Comparison of ENCODE assay signal across 17 mouse cellular contexts in the genomic region with DNA sequence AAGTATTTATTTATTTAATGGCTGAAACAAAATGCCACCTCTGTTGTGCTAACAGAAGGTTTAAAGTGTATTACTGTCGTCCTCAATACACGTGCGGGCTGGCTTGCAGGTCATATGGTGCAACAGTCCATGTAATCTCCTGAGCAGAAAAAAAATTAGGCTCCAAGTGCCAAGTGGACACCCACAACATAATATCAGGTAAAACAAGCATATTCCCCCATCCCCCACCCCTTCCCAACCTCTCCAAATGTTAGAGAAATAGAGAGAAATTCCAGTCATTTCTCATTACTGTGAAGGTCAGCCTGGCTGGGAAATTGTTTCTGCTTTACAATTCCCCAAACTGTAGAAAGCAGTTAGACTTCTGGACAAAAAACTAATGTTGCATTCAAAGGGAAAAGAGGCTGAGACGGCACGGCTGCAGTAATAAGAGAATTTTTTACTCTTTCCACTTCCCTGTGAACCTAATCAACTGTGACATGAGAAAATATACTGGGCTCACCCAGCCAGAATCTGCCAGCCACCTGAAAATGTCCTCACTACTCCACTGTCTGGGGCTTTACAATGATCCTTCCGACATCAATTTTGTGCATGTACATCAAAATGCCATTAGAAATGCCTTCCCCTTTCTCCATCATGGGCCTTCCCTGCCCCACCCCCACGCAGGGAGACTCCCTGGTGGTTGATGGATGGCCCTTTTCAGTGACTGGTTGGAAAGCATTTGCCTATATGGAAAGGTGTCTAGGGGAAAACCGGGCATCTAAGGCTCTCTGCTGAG.
DNase-seq lines count a peak whose midpoint lies in the region; ATAC-seq lines count a peak whose summit lies in the region.
"Had no signal": no experiment of that assay in that cellular context is flagged by ENCODE, and none has a peak within 500 bp of the region (broad histone marks: within the 10 kb centered on the region; RNA-seq: fewer than 3 reads in every experiment).

No protein-coding gene starts in this region.

- no peak overlapping the region for H3K4me2 ChIP-seq in kidney, embryonic 15.5 days
- H3K4me2 ChIP-seq in hindbrain, embryonic 14.5 days (replicated peaks) = no peak overlapping the region
- H3K4me2 ChIP-seq in heart, embryonic 11.5 days = no peak overlapping the region
- H3K4me2 ChIP-seq: limb, embryonic 15.5 days had no signal

- H3K9me3 ChIP-seq in kidney, embryonic 15.5 days (replicated peaks) = no peaks in the 10 kb centered on the region
- no peaks in the 10 kb centered on the region for H3K9me3 ChIP-seq in hindbrain, embryonic 14.5 days (ENCODE audit: control insufficient read depth, low read length)
- H3K9me3 ChIP-seq in heart, embryonic 11.5 days (replicated peaks; ENCODE audit: control insufficient read depth, low read length) = no peaks in the 10 kb centered on the region
- H3K9me3 ChIP-seq: limb, embryonic 15.5 days had no signal

- no peak overlapping the region for H3K9ac ChIP-seq in kidney, embryonic 15.5 days
- H3K9ac ChIP-seq in hindbrain, embryonic 14.5 days = no peak overlapping the region
- no peak overlapping the region for H3K9ac ChIP-seq in heart, embryonic 11.5 days (ENCODE audit: low read depth, low read length)
- H3K9ac ChIP-seq: forebrain, postnatal 0 days; limb, embryonic 15.5 days had no signal

- H3K4me3 ChIP-seq in kidney, embryonic 15.5 days (replicated peaks) = no peak overlapping the region
- H3K4me3 ChIP-seq in hindbrain, embryonic 14.5 days (replicated peaks; ENCODE audit: low read length) = no peak overlapping the region
- no peak overlapping the region for H3K4me3 ChIP-seq in heart, embryonic 11.5 days (ENCODE audit: low read depth, low read length)
- H3K4me3 ChIP-seq: limb, embryonic 15.5 days had no signal

- H3K36me3 ChIP-seq in kidney, embryonic 15.5 days = no peaks in the 10 kb centered on the region
- no peaks in the 10 kb centered on the region for H3K36me3 ChIP-seq in hindbrain, embryonic 14.5 days (replicated peaks; ENCODE audit: control insufficient read depth, insufficient read depth)
- no peaks in the 10 kb centered on the region for H3K36me3 ChIP-seq in heart, embryonic 11.5 days (ENCODE audit: control insufficient read depth, insufficient read depth, low read length)
- H3K36me3 ChIP-seq: limb, embryonic 15.5 days had no signal

- no peak for DNase-seq in kidney, postnatal 36 days
- peak; percentile 44 for DNase-seq in embryo, embryonic 10 days (ENCODE audit: low spot score)
- no peak for DNase-seq in hindbrain, embryonic 14.5 days (ENCODE audit: low spot score)
- DNase-seq in neural tube, embryonic 10.5 days (ENCODE audit: extremely low spot score, low spot score) = peak; percentile 50
- DNase-seq in urinary bladder, postnatal 36 days (ENCODE audit: low spot score in 2 of 2) = no peak
- DNase-seq: adrenal gland, adult 2 months; forebrain, postnatal 0 days; gastrocnemius, postnatal 36 days; kidney, adult 11 months; layer of hippocampus, adult 9-11 months; right cerebral cortex, adult 18-20 months; thymus, postnatal 14 days had no signal

- no peak overlapping the region for H3K27ac ChIP-seq in kidney, embryonic 15.5 days
- peak overlapping the region; percentile 33 for H3K27ac ChIP-seq in hindbrain, embryonic 14.5 days
- H3K27ac ChIP-seq in heart, embryonic 11.5 days (ENCODE audit: low read depth, low read length) = no peak overlapping the region
- H3K27ac ChIP-seq: limb, embryonic 15.5 days had no signal

- peaks cover 6% of the 10 kb centered on the region; the same call in 1 of the 2 replicates for H3K4me1 ChIP-seq in kidney, embryonic 15.5 days
- H3K4me1 ChIP-seq in hindbrain, embryonic 14.5 days (replicated peaks; ENCODE audit: control insufficient read depth, insufficient read depth, low read length) = peaks cover 9% of the 10 kb centered on the region
- no peaks in the 10 kb centered on the region for H3K4me1 ChIP-seq in heart, embryonic 11.5 days (ENCODE audit: control insufficient read depth, insufficient read depth, low read length)
- H3K4me1 ChIP-seq: limb, embryonic 15.5 days had no signal

- H3K27me3 ChIP-seq in kidney, embryonic 15.5 days = peaks cover 3% of the 10 kb centered on the region; the same call in 1 of the 2 replicates
- no peaks in the 10 kb centered on the region for H3K27me3 ChIP-seq in hindbrain, embryonic 14.5 days (ENCODE audit: control insufficient read depth, insufficient read depth, low read length)
- no peaks in the 10 kb centered on the region for H3K27me3 ChIP-seq in heart, embryonic 11.5 days (ENCODE audit: control insufficient read depth, insufficient read depth, low read length)
- H3K27me3 ChIP-seq: limb, embryonic 15.5 days had no signal

- 28% methylated on average over 8 of the region's 8 CpGs for WGBS in kidney, embryonic 15.5 days
- WGBS in hindbrain, embryonic 14.5 days = 25% methylated on average over 8 of the region's 8 CpGs
- WGBS in heart, embryonic 11.5 days (ENCODE audit: insufficient replicate concordance) = 62% methylated on average over 8 of the region's 8 CpGs

- ATAC-seq in kidney, embryonic 15.5 days (replicated peaks; ENCODE audit: low FRiP score) = peak; percentile 43; the same call in 1 of the 2 replicates
- peak; percentile 66; the same call in 1 of the 2 replicates for ATAC-seq in hindbrain, embryonic 14.5 days (ENCODE audit: low FRiP score)
- ATAC-seq in heart, embryonic 11.5 days (replicated peaks; ENCODE audit: insufficient number of reproducible peaks, low FRiP score, low TSS enrichment) = no peak
- no peak for ATAC-seq in megakaryocyte progenitor cell, adult 5-6 weeks (replicated peaks; ENCODE audit: poor library complexity)
- ATAC-seq: forebrain, postnatal 0 days; lung, postnatal 0 days had no signal

Comparison
In these comparisons a context has a peak if more than half of its experiments do, and no peak if none do; other contexts are left out.
1. ATAC-seq: peak in kidney, embryonic 15.5 days (single experiment) and hindbrain, embryonic 14.5 days (single experiment); none in heart, embryonic 11.5 days (single experiment) and megakaryocyte progenitor cell, adult 5-6 weeks (single experiment).
2. DNase-seq: peak in embryo, embryonic 10 days (single experiment) and neural tube, embryonic 10.5 days (single experiment); none in kidney, postnatal 36 days (0 of 2), hindbrain, embryonic 14.5 days (single experiment) and urinary bladder, postnatal 36 days (0 of 2).